Mouse (Mus musculus) heart, postnatal 0 days (tissue): ENCODE measurements around the gene Ezr. TPM values are rescaled to one million over a fixed set of nuclear protein-coding genes. Genes with fewer than 3 reads are reported as not detected.
"Not testable (repeated sequence)": the region's sequence is repeated elsewhere in the genome, so short reads cannot be mapped to it uniquely, and the experiment has no call there.

ENCODE experiments used
- ATAC-seq: fragments of 200-750 bp; cut with Nextera tagmentation; 2 replicates; pipeline ENCODE4 v1.8.0; 2017; ENCODE audit warnings: low read depth, moderate number of reproducible peaks, moderate library complexity; ENCODE audit not compliant: insufficient read depth
- DNase-seq: peaks from one replicate; pipeline ENCODE4 v3.0.0-alpha.2; 2016; ENCODE audit warnings: low spot score
- H3K27ac ChIP-seq: fragments of 300-500 bp; sonication (generic); 2 replicates; pipeline ENCODE4 v1.5.1; 2014; ENCODE audit warnings: low read depth, mild to moderate bottlenecking
- H3K27me3 ChIP-seq: fragments of 300-500 bp; sonication (generic); 2 replicates; pipeline ENCODE4 v1.6.1; 2014; ENCODE audit warnings: low read length, mixed read lengths; ENCODE audit not compliant: control insufficient read depth, insufficient read depth
- H3K36me3 ChIP-seq: fragments of 300-500 bp; sonication (generic); replicated peaks from 2 replicates; pipeline ENCODE4 v1.6.1; 2014; ENCODE audit warnings: low read length, mixed read lengths; ENCODE audit not compliant: control insufficient read depth, insufficient read depth
- H3K4me1 ChIP-seq: fragments of 300-500 bp; sonication (generic); 2 replicates; pipeline ENCODE4 v1.6.1; 2014; ENCODE audit warnings: antibody characterized with exemption; ENCODE audit not compliant: control insufficient read depth, insufficient read depth
- H3K4me2 ChIP-seq: fragments of 300-500 bp; sonication (generic); 2 replicates; pipeline ENCODE4 v1.6.1; 2014; ENCODE audit warnings: low read depth, mild to moderate bottlenecking, low read length, moderate library complexity
- H3K4me3 ChIP-seq: fragments of 300-500 bp; sonication (generic); 2 replicates; pipeline ENCODE4 v1.5.1; 2014; ENCODE audit warnings: low read depth, low read length
- H3K9ac ChIP-seq: fragments of 300-500 bp; sonication (generic); replicated peaks from 2 replicates; pipeline ENCODE4 v1.6.1; 2014; ENCODE audit warnings: low read depth, low read length, mixed read lengths
- H3K9me3 ChIP-seq: fragments of 300-500 bp; sonication (generic); replicated peaks from 2 replicates; pipeline ENCODE4 v1.6.1; 2016; ENCODE audit warnings: low read length; ENCODE audit not compliant: control insufficient read depth
- CTCF ChIP-seq: IDR thresholded peaks from 2 replicates; pipeline ENCODE4 v1.5.1; 2016; ENCODE audit warnings: antibody characterized with exemption, control low read depth, low read depth
- EP300 ChIP-seq: IDR thresholded peaks from 2 replicates; pipeline ENCODE4 v1.6.1; 2016; ENCODE audit warnings: antibody characterized with exemption, low read depth
- WGBS: fragments of 180-500 bp; shearing (Covaris S2); extraction: QIAGEN DNeasy Blood & Tissue Kit; methylation state at CpG from one replicate; pipeline ENCODE4 v1.1.7; 2014; 5-methylcytosine and 5-hydroxymethylcytosine counted together
- polyA plus RNA-seq: library from polyadenylated mRNA; unstranded; fragments of >200 nt; fragmentation: Nextera tagmentation; extraction: Ambion mirVana; gene quantifications from 2 replicates; pipeline ENCODE4 v1.2.1, GENCODE M21; 2015
- total RNA-seq: library from RNA; depleted of rRNA; stranded (reverse); fragments of >200 nt; gene quantifications from 2 replicates; pipeline ENCODE4 v1.2.3, GENCODE M21; 2014; ENCODE audit warnings: low replicate concordance

Gene Ezr
- total and polyA plus RNA-seq, 2 experiments from 2014 or later, result 91.3 to 141 TPM

DNA sequence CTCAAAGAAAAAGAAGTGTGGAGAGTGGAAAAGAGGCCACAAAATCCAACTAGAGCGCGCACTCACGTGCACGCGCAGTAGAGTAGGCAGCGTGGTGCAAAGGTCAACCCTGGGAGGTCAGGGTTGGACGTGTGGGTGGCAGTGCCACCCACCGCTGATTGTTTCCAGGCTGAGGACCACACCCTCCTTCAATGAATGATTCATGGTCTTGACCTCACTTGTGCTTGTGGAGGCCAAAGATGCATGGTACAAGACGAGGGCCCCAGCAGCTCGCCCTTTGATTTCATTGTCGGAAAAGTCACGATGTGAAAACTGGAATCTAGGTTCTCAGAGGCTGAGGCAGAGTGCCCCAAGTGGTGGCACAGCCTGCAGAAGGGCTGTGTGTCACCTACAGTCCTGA, 51.0 kb downstream of the Ezr start:
- no peak for DNase-seq
- no peak for ATAC-seq

DNA sequence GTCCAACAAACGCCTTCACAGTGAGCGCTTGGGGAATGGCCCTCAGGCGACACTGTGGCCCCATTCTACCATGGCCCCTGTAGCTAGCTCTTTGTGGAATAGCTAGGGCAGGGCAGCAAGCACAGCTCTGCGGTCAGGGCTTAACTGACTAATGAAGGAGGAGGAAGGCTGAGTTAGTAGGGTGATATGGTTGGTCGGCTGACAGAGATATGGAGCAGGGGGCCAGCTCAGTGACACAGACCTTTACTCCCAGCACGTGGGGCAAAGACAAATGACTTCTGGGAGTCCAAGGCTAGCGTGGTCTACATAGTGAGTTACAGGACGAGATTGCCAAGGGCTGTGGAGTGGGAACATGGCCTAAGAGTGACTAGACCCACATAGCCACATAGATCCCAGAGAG, 51.5 kb downstream of the Ezr start:
- Histone ChIP-seq H3K27ac (no peak overlapping the region), H3K27me3 (no peaks in the 10 kb centered on the region), H3K4me3 (no peak overlapping the region), H3K4me1 (peaks cover 12% of the 10 kb centered on the region), H3K4me2 (no peak overlapping the region), H3K36me3 (no peaks in the 10 kb centered on the region), H3K9me3 (no peaks in the 10 kb centered on the region), H3K9ac (no peak overlapping the region)
- no peak for DNase-seq
- TF ChIP-seq CTCF, result no peak
- TF ChIP-seq EP300, result no peak
- WGBS, result 79% methylated on average over 8 of the region's 8 CpGs
- no peak for ATAC-seq

More for the DNA sequence above, 51.0 kb downstream of the Ezr start:
- H3K36me3 ChIP-seq, result no peaks in the 10 kb centered on the region
- H3K4me3 ChIP-seq, result no peak overlapping the region
- H3K9ac ChIP-seq, result no peak overlapping the region
- H3K9me3 ChIP-seq, result no peaks in the 10 kb centered on the region
- TF ChIP-seq EP300 (no peak), CTCF (no peak)
- no peak overlapping the region for H3K27ac ChIP-seq
- H3K4me2 ChIP-seq, result no peak overlapping the region
- no peaks in the 10 kb centered on the region for H3K27me3 ChIP-seq
- peaks cover 12% of the 10 kb centered on the region for H3K4me1 ChIP-seq
- WGBS, result 89% methylated on average over 12 of the region's 12 CpGs

DNA sequence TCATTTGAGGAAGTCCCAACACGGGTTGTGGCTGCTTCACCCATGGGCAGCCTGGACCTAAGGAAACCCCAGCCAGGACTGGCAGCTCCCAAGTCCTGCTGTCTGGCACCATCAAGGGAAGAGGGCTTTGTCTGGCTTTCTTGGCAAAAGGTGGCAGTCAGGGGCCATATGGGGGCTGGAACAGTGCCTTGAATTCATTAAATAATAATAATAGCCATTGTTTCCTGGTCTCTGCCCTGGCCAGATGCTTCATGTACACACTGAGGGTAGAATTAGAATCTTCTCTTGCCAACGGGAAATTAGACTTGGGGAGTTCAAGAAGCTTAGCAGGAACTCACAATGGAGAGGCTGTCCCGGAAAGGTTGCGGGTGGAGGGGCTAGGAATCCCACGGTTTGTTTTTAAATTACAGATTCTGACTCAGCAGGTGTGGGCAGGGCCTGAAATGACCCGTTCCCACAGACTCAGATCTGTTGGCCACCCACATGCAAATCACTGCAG, 53.3 kb downstream of the Ezr start:
- no peaks in the 10 kb centered on the region for H3K9me3 ChIP-seq
- DNase-seq, result no peak
- H3K27ac ChIP-seq, result no peak overlapping the region
- H3K4me3 ChIP-seq, result no peak overlapping the region
- H3K4me1 ChIP-seq, result peaks cover 5% of the 10 kb centered on the region; the same call in 1 of the 2 replicates
- TF ChIP-seq CTCF (no peak), EP300 (no peak)
- WGBS, result 28% methylated on average over 6 of the region's 6 CpGs
- H3K9ac ChIP-seq, result no peak overlapping the region
- no peaks in the 10 kb centered on the region for H3K36me3 ChIP-seq
- no peak overlapping the region for H3K4me2 ChIP-seq
- H3K27me3 ChIP-seq, result no peaks in the 10 kb centered on the region
- ATAC-seq, result no peak

DNA sequence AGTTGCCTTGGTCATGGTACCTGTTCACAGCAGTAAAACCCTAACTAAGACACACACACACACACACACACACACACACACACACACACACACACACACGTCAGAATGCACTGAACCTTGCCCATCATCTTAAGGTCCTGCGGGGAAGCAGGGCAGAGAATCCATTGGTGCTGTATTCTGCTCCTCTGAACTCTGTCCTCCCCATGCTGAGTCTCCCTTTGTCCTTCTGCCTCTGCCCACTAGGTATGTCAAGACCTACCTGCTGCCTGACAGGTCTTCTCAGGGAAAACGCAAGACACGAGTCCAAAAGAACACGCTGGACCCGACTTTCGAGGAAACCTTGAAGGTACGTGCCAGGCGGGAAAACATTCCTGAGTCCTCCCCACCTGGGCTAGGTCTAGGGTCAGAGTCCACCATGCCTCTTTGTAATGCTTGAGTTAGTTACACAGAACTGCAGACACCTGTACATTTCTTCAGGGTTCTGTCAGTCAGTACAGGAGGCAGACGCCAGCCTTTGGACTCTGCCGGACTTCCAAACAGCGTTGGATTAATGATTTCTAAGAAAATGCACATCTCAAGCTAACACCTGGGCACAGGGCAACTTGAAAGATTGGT, 54.5 kb downstream of the Ezr start:
- no peak overlapping the region for H3K4me3 ChIP-seq
- H3K9me3 ChIP-seq, result no peaks in the 10 kb centered on the region
- no peaks in the 10 kb centered on the region for H3K36me3 ChIP-seq
- WGBS, result 95% methylated on average over 12 of the region's 12 CpGs
- ATAC-seq (no peak), DNase-seq (no peak)
- peaks cover 5% of the 10 kb centered on the region; the same call in 1 of the 2 replicates for H3K4me1 ChIP-seq
- no peak overlapping the region for H3K9ac ChIP-seq
- H3K27me3 ChIP-seq, result no peaks in the 10 kb centered on the region
- TF ChIP-seq CTCF, result no peak
- H3K4me2 ChIP-seq, result no peak overlapping the region
- H3K27ac ChIP-seq, result no peak overlapping the region

DNA sequence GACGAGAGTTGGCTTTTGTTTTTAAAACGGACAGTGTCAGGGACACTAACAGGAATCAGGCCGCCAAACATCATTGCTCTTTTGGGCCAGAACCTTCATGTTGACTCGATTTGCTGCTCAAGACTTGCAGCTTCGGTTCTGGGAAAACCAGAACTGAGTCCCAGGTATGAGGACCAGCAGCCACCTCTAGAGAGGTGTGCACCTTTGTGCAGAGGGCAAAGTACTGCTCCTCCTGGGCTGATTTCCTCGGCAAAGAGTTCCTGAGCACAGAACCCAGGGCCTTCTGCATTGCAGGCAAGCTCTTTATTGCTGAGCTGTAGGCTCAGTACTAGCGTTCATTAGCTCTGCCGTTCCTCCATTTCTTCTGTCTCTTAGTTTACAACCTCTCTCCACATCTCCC, 68.6 kb downstream of the Ezr start:
- not testable (repeated sequence) for H3K27ac ChIP-seq, H3K27me3 ChIP-seq, ATAC-seq, H3K9me3 ChIP-seq, H3K9ac ChIP-seq, H3K4me3 ChIP-seq, H3K4me2 ChIP-seq, H3K36me3 ChIP-seq, DNase-seq, H3K4me1 ChIP-seq
- WGBS, result 71% methylated on average over 8 of the region's 8 CpGs

DNA sequence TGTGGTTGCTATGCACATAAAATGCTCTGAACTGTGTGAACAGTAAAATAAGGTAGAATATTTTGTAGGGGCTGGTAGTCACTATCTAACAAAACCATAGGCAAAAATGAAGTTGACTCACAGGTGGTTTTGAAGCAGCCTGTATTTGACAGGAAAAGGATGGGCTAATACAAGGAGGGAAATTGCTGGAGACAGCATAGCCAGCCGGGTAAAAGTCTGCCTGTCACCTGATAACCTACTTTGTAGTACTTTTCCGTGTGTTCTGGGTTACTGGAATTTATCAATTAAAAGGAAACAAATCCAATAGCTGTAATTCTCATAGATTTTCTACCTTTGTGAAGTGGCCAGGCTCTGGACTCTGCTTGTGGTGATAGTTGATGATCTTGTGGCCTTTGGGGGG, 69.1 kb downstream of the Ezr start:
- 60% methylated on average over 2 of the region's 2 CpGs for WGBS
- not testable (repeated sequence) for H3K4me3 ChIP-seq, H3K9me3 ChIP-seq, ATAC-seq, H3K36me3 ChIP-seq, H3K27ac ChIP-seq, H3K4me1 ChIP-seq, H3K9ac ChIP-seq, H3K27me3 ChIP-seq, DNase-seq, H3K4me2 ChIP-seq

DNA sequence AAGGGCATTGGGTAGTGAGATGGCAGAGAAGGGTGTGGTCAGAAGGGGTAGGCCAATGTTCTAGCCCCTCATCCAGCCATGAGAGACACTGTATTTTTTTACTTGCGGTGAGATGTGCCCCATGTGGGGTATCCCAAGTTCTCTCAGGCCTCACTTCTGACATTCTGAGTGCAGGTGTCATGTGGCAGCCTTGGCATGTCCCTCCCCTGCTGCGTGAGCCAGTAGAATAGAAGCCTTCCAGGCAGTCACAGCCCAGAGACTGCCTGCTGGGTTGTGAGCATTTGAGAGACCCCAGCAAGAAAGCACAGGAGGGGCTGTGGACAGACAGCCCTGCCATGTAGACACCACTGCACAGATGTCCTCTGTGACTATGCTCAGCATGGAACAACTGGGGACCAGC, 74.4 kb downstream of the Ezr start:
- H3K27ac ChIP-seq, H3K4me1 ChIP-seq, H3K9me3 ChIP-seq, H3K9ac ChIP-seq, H3K27me3 ChIP-seq, H3K4me3 ChIP-seq, ATAC-seq, DNase-seq, H3K36me3 ChIP-seq, H3K4me2 ChIP-seq: not testable (repeated sequence)
- WGBS, result 79% methylated on average over 2 of the region's 2 CpGs

DNA sequence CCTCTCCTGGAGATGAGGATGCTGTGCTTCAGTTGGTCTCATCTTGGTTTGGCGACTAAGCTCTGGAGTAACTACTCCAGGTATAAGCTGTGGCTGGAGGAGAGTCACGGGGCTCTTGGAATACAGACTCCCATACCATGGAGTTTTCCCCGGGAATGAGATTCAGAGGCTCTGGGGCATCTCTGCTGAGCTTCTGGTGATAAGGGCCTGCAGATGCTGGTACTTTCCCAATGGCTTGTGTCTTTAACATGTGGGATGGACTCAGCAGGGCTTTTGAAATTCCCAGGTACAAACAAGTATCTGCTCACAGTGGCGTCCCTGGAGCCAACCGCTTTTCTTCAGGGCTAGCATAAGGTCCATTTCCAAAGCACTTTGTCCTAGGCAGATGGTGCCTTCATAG, 75.2 kb downstream of the Ezr start:
- H3K4me3 ChIP-seq, H3K27ac ChIP-seq, H3K9me3 ChIP-seq, DNase-seq, H3K27me3 ChIP-seq, H3K36me3 ChIP-seq, H3K9ac ChIP-seq, ATAC-seq, H3K4me2 ChIP-seq, H3K4me1 ChIP-seq: not testable (repeated sequence)
- WGBS, result 74% methylated on average over 5 of the region's 5 CpGs
